Mouse (Mus musculus) WW6 (cell line): ENCODE data around the gene Lrig2.
"Not testable (repeated sequence)": the region's sequence is repeated elsewhere in the genome, so short reads cannot be mapped to it uniquely, and the experiment has no call there.

Experiments
- DNase-seq: peaks from one replicate; pipeline ENCODE4 v3.0.0-alpha.2; 2013; ENCODE audit warnings: low read depth, low spot score

Lrig2 gene

GRCm38 (mm10) chr3:104432651-104433050 lies 79.1 kb downstream of the Lrig2 start:
- no peak for DNase-seq

GRCm38 (mm10) chr3:104431848-104432159 lies 79.9 kb downstream of the Lrig2 start:
- DNase-seq = no peak

- DNase-seq = no peak
Measured at GRCm38 (mm10) chr3:104431156-104431847, 80.4 kb downstream of the Lrig2 start.

DNA sequence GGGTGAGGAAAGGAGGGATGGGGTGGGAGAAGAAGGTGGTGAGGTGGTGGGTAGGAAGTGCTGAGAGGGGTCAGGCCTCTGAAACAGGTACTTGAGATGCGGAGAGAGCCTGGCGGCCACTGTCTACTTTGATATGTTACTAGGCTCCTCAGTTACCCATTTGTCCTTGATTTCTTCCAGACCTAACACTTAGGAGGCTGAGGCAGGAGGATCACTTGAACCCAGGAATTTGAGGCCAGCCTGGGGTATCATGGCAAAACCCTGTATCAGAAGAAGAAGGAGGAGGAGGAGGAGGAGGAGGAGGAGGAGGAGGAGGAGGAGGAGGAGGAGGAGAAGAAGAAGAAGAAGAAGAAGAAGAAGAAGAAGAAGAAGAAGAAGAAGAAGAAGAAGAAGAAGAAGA lies 84.4 kb downstream of the Lrig2 start:
- not testable (repeated sequence) for DNase-seq

DNA sequence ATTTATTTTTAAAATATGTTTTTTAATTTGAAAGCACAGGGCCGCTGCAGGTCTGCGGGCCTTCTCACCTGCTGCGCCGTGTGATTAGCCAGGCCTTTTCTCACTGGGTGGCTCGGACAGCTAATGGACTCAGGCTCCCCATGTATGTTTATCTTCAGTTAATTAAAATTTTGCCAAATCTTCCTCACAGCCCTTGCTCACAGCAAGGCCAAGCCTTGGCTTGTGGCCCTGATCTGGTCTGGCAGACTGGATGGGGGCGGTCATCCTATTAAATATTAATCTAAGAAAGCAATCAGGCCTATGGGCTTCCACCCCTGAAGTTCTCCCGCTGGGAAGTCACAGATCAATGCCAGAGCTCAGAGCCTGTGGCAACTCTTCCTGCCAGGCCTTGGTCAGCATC lies 87.4 kb downstream of the Lrig2 start:
- no peak for DNase-seq

- DNase-seq = no peak
Measured at GRCm38 (mm10) chr3:104420929-104421328, 90.8 kb downstream of the Lrig2 start.

- DNase-seq = no peak
Measured at GRCm38 (mm10) chr3:104419990-104420389, 91.7 kb downstream of the Lrig2 start.

- no peak for DNase-seq
Measured at GRCm38 (mm10) chr3:104416806-104417205, 94.9 kb downstream of the Lrig2 start.

DNA sequence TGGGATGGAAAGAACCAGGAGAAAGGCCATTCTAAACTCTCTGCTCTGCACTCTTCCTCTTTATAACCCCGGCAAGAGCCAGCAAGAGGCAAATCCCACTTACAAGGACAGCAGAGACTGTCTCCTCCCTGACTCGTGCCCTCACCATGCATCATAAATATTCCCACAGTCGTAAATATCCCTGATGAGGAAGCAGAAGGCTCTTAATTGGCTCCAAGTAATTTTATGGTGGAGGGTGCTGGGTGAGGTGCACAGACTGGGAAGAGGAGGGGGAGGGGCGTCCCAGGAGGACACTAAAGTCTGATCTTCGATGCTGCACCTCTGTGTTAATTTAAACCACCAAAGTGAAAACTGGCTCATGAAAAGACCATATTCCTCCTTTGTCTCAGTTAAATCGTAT lies 99.2 kb downstream of the Lrig2 start:
- no peak for DNase-seq

DNA sequence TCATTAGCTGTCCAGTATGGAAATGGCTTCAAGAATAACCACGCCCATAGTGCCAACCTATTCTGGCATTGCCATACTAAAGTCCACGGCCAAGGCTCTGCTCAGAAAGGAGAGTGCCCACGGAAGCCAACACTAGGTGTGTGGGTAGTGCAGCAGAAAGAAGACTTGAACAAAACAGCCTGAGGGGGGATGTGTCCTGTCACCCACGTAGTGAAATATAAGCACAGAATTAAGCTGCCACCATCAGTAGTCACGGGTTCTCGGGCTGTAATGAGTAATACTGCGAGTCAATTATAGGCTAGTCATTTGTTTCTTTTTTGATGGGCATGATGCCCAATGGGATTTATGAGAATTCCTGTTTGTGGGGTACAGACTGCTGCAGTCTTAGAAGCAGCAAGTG lies 104.2 kb downstream of the Lrig2 start:
- no peak for DNase-seq

DNA sequence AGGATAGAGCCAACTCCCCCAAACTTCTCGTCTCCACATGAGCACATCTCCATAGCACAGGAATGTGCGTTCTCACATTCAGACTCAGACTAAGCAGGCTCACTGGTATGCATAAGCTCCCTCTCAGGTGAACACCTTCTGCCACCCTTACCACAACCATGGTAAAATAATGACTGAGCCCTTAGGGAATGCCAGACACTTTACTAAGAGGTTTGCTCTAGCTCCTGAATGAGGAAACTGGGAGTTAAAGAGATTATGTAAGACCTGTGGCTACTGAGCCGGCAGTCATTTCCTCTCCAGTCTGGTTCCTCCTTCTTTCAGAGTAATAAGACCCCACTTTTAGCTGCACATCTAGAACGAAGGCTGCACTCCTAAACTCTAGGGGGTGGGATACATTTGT lies 108.1 kb downstream of the Lrig2 start:
- DNase-seq = no peak

- DNase-seq = no peak
Measured at GRCm38 (mm10) chr3:104401176-104401575, 110.5 kb downstream of the Lrig2 start.

DNA sequence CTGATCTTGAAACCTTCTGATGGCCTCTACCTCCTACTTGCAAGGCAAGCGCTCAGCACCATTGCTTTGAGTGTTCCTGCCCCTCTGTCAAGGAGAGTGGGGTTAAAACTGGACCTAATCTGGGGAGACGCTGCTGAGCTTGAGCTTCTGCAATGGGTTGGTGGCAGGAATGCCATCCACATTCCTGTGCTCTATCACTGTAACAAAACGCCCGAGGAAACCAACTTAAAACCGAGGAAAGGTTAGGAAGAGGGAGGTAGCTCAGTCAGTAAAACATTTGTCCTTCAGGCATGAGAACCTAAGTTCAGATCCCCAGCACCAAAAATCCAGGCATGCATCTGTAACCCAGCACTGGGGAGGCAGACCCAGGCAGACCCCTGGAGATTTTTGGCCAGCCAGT lies 111.6 kb downstream of the Lrig2 start:
- DNase-seq = no peak

DNA sequence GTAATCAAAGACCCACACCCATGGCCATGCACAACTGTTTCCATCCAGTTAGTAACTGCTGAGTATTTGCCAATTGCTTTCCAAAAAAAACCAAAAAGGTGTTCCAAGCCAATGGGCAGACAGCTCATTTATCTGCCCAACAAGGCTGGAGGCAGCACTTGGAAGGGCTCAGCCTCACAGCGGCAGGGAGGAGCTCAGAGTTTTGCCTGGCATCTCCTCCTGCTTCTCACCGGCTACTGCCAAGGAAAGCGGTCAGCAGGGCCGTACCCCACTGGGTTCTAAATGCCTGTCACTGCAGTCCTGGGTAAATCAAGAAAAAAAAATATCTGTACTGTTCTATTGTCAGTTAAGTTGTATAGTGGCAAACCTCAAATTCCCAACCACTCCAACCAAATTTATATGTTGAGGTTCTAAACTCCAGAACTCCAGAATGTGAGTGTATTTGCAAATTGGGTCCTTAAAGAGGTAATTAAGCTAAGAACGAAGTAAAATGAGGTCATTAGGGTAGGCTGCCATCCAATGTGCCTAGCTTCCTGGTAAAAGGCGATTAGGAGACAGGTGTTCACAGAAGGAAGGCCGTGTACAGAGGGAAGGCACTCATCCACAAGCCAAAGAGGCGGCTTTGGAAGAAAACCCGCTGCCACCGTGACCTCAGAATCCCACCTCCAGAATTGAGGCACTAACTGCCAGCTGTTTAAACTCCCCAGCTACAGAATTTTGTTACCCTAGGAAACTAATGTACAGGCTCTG lies 112.2 kb downstream of the Lrig2 start:
- DNase-seq = no peak

DNA sequence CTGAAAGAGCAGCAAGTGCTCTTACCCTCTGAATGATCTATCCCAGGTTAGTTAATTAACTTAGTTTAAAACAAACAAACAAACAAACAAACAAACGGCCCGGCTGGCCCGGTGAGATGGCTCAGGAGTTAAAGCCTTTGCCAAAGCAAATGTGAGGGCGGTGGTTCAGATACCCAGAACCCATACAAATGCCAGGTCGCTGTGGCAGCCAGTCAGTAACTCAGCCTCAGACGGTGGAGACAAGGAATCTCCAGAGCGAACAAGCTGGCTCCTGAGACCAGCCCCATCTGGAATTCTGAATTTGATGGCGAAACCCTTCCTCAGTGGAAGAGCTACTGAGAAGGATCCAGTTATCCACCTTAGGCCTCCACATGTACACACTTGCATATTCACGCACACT lies 114.4 kb downstream of the Lrig2 start:
- DNase-seq = no peak

GRCm38 (mm10) chr3:104396736-104397081 lies 115.0 kb downstream of the Lrig2 start:
- no peak for DNase-seq

GRCm38 (mm10) chr3:104396067-104396735 lies 115.5 kb downstream of the Lrig2 start:
- no peak for DNase-seq

GRCm38 (mm10) chr3:104390072-104390471 lies 121.6 kb downstream of the Lrig2 start:
- DNase-seq = no peak

DNA sequence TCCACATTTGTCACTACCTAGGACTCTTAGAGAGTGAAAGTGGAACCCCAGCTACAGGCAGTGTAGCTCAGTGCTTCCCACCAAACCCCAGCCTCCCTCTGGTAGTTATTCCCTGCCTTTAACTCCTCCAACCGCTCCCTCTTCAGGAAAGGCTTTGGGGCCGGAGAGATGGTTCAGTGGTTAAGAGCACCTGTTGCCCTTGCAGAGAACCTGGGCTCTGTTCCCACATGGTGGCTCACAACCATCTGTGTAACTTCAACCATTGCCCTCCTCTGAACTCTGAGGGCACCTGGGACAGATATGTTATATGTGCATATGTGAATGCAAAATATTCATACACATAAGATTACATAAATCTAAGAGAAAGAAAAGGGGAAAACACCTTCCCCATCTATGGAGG lies 122.3 kb downstream of the Lrig2 start:
- no peak for DNase-seq

DNA sequence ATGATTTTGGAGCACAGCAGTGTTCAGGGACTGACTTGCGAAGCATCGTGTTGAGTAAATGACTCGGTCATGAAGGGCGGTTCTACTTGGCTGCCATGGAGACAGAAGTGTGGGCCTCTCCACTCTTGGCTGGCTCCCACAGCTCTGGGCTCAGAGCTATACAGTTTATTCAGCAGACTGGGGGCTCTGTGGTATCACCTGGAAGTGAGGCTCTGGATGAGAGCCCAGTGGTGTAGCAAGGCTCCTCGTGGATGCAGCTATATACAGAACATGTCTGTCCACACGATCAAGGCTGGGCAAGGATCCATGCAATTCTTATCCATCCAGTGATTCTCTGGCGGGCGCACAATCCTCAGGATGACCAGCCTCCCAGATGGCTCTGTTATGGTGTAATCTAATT lies 126.1 kb downstream of the Lrig2 start:
- DNase-seq = no peak

GRCm38 (mm10) chr3:104383681-104384341 lies 127.9 kb downstream of the Lrig2 start:
- no peak for DNase-seq

GRCm38 (mm10) chr3:104378228-104378627 lies 133.5 kb downstream of the Lrig2 start:
- DNase-seq = no peak

GRCm38 (mm10) chr3:104373907-104374306 lies 137.8 kb downstream of the Lrig2 start:
- no peak for DNase-seq
